Mouse (Mus musculus) MEL (cell line): ENCODE measurements around the gene Tbcd. TPM values are rescaled to one million over a fixed set of nuclear protein-coding genes. Genes with fewer than 3 reads are reported as not detected.

Experiments used
- DNase-seq: peaks from one replicate; pipeline ENCODE4 v3.0.0; 2011; ENCODE audit warnings: low read depth, low spot score
- H3K27ac ChIP-seq: 2 replicates; pipeline ENCODE4 v1.5.1; 2012; ENCODE audit warnings: low read depth, mild to moderate bottlenecking, control low read depth, low read length, moderate library complexity; ENCODE audit not compliant: control insufficient read depth
- H3K27me3 ChIP-seq, 2 experiments: fragments of 150-350 bp in 1 of 2; sonication (generic) in 1 of 2; 2 replicates each; pipeline ENCODE4 v1.6.1; 2012; ENCODE audit warnings: low read length in 2 of 2, mild to moderate bottlenecking in 2 of 2, improper control_type of control experiment in 1 of 2, moderate library complexity in 1 of 2; ENCODE audit not compliant: insufficient read depth in 2 of 2, control insufficient read depth in 1 of 2
- H3K36me3 ChIP-seq, 2 experiments: 2 replicates each; pipeline ENCODE4 v1.6.1; 2012 to 2014; ENCODE audit warnings: low read length in 2 of 2, improper control_type of control experiment in 1 of 2, inconsistent platforms in 1 of 2, mild to moderate bottlenecking in 1 of 2; ENCODE audit not compliant: insufficient read depth in 2 of 2, control insufficient read depth in 1 of 2
- H3K4me1 ChIP-seq, 2 experiments: fragments of 150-350 bp in 1 of 2; sonication (generic) in 1 of 2; 2 replicates each; pipeline ENCODE4 v1.6.1; 2012; ENCODE audit warnings: low read length in 2 of 2, improper control_type of control experiment in 1 of 2, mild to moderate bottlenecking in 1 of 2; ENCODE audit not compliant: insufficient read depth in 2 of 2, control insufficient read depth in 1 of 2
- H3K4me3 ChIP-seq, 2 experiments: fragments of 150-350 bp in 1 of 2; sonication (generic) in 1 of 2; 2 replicates each; pipeline ENCODE4 v1.5.1; 2012; ENCODE audit warnings: low read depth in 2 of 2, low read length in 2 of 2, mild to moderate bottlenecking in 2 of 2, moderate library complexity in 2 of 2, control low read depth in 1 of 2, improper control_type of control experiment in 1 of 2; ENCODE audit not compliant: control insufficient read depth in 1 of 2, insufficient read depth in 1 of 2
- H3K79me2 ChIP-seq: 2 replicates; pipeline ENCODE4 v1.6.1; 2012; ENCODE audit warnings: mild to moderate bottlenecking, low read length, moderate library complexity; ENCODE audit not compliant: control insufficient read depth, poor library complexity, insufficient read depth
- H3K9ac ChIP-seq: 2 replicates; pipeline ENCODE4 v1.6.1; 2012; ENCODE audit warnings: low read depth, mild to moderate bottlenecking, control low read depth, low read length, moderate library complexity; ENCODE audit not compliant: control insufficient read depth, poor library complexity, severe bottlenecking
- H3K9me3 ChIP-seq: fragments of 150-350 bp; sonication (generic); replicated peaks from 2 replicates; pipeline ENCODE4 v1.6.1; 2012; ENCODE audit warnings: mild to moderate bottlenecking, low read length, improper control_type of control experiment, moderate library complexity; ENCODE audit not compliant: insufficient read depth
- CHD2 ChIP-seq: IDR thresholded peaks from 2 replicates; pipeline ENCODE4 v1.6.1; 2011; ENCODE audit warnings: low read length, improper control_type of control experiment
- CTCF ChIP-seq, 3 experiments: IDR thresholded peaks in 2 of 3; conservative IDR thresholded peaks in 1 of 3; 2 replicates each; pipeline ENCODE4 v1.5.1; 2011 to 2012; ENCODE audit warnings: low read length in 3 of 3, low read depth in 2 of 3, mild to moderate bottlenecking in 2 of 3, improper control_type of control experiment in 1 of 3, inconsistent platforms in 1 of 3, mixed read lengths in 1 of 3, moderate library complexity in 1 of 3; ENCODE audit not compliant: control insufficient read depth in 1 of 3, insufficient read depth in 1 of 3, poor library complexity in 1 of 3, severe bottlenecking in 1 of 3
- E2F4 ChIP-seq: IDR thresholded peaks from 2 replicates; pipeline ENCODE4 v1.6.1; 2011; ENCODE audit warnings: low read depth, low read length, improper control_type of control experiment, borderline replicate concordance
- ETS1 ChIP-seq: IDR thresholded peaks from 2 replicates; pipeline ENCODE4 v1.6.1; 2012; ENCODE audit warnings: low read depth, mild to moderate bottlenecking, inconsistent platforms, low read length, improper control_type of control experiment, moderate library complexity
- GABPA ChIP-seq: IDR thresholded peaks from 2 replicates; pipeline ENCODE4 v1.6.1; 2012; ENCODE audit warnings: low read depth, mild to moderate bottlenecking, inconsistent platforms, low read length, improper control_type of control experiment, moderate library complexity
- GATA1 ChIP-seq: IDR thresholded peaks from 2 replicates; pipeline ENCODE4 v1.6.1; 2011; ENCODE audit warnings: low read depth, low read length, improper control_type of control experiment
- JUND ChIP-seq: IDR thresholded peaks from 2 replicates; pipeline ENCODE4 v1.6.1; 2011; ENCODE audit warnings: low read depth, mild to moderate bottlenecking, improper control_type of control experiment, low read length
- MAFK ChIP-seq: IDR thresholded peaks from 2 replicates; pipeline ENCODE4 v1.6.1; 2011; ENCODE audit warnings: low read depth, mild to moderate bottlenecking, low read length, improper control_type of control experiment, borderline replicate concordance
- MAZ ChIP-seq: IDR thresholded peaks from 2 replicates; pipeline ENCODE4 v1.6.1; 2012; ENCODE audit warnings: low read depth, mild to moderate bottlenecking, inconsistent platforms, low read length, improper control_type of control experiment
- MXI1 ChIP-seq: IDR thresholded peaks from 2 replicates; pipeline ENCODE4 v1.6.1; 2011; ENCODE audit warnings: mild to moderate bottlenecking, low read depth, low read length, improper control_type of control experiment
- MYB ChIP-seq: IDR thresholded peaks from 2 replicates; pipeline ENCODE4 v1.6.1; 2011; ENCODE audit warnings: mild to moderate bottlenecking, low read depth, low read length, improper control_type of control experiment
- MYC ChIP-seq: IDR thresholded peaks from 2 replicates; pipeline ENCODE4 v1.6.1; 2011; ENCODE audit warnings: low read depth, mild to moderate bottlenecking, low read length, improper control_type of control experiment, moderate library complexity
- RAD21 ChIP-seq: IDR thresholded peaks from 2 replicates; pipeline ENCODE4 v1.6.1; 2011; ENCODE audit warnings: mild to moderate bottlenecking, low read depth, low read length, improper control_type of control experiment
- SIN3A ChIP-seq: IDR thresholded peaks from 2 replicates; pipeline ENCODE4 v1.6.1; 2012; ENCODE audit warnings: low read length, improper control_type of control experiment, inconsistent platforms
- SMC3 ChIP-seq: IDR thresholded peaks from 2 replicates; pipeline ENCODE4 v1.6.1; 2011; ENCODE audit warnings: low read depth, low read length, improper control_type of control experiment
- TAL1 ChIP-seq: IDR thresholded peaks from 2 replicates; pipeline ENCODE4 v1.6.1; 2012; ENCODE audit warnings: mild to moderate bottlenecking, inconsistent platforms, low read length, moderate library complexity, mixed read lengths
- TCF12 ChIP-seq: IDR thresholded peaks from 2 replicates; pipeline ENCODE4 v1.6.1; 2014; ENCODE audit warnings: low read depth, mild to moderate bottlenecking, inconsistent platforms, low read length, improper control_type of control experiment, moderate library complexity
- UBTF ChIP-seq: IDR thresholded peaks from 2 replicates; pipeline ENCODE4 v1.6.1; 2012; ENCODE audit warnings: low read depth, mild to moderate bottlenecking, inconsistent platforms, low read length, improper control_type of control experiment, moderate library complexity, borderline replicate concordance; ENCODE audit not compliant: insufficient read depth
- USF2 ChIP-seq, 2 experiments: IDR thresholded peaks; 2 replicates each; pipeline ENCODE4 v1.6.1; 2011 to 2012; ENCODE audit warnings: improper control_type of control experiment in 2 of 2, low read length in 2 of 2, borderline replicate concordance in 1 of 2, inconsistent platforms in 1 of 2, low read depth in 1 of 2, mild to moderate bottlenecking in 1 of 2; ENCODE audit not compliant: insufficient read depth in 1 of 2
- ZNF384 ChIP-seq: IDR thresholded peaks from 2 replicates; pipeline ENCODE4 v1.6.1; 2012; ENCODE audit warnings: low read depth, mild to moderate bottlenecking, inconsistent platforms, low read length, improper control_type of control experiment
- polyA plus RNA-seq, 2 experiments: library from polyadenylated mRNA; stranded (reverse) in 1 of 2; unstranded in 1 of 2; fragments of >175 nt in 1 of 2; fragments of >200 nt in 1 of 2; gene quantifications; 2 replicates each; pipeline versions ENCODE4 v1.2.1 to v1.2.4; 2012; ENCODE audit warnings: low replicate concordance in 2 of 2, low read depth in 1 of 2; ENCODE audit not compliant: insufficient read length in 2 of 2, insufficient read depth in 1 of 2, missing spikeins in 1 of 2
- total RNA-seq: library from RNA; depleted of rRNA; stranded (reverse); fragments of 300-350 nt; gene quantifications from 2 replicates; pipeline ENCODE4 v1.2.3, GENCODE M21; 2012

The Tbcd gene
- total and polyA plus RNA-seq, 3 experiments: 50.0 to 65.3 TPM; not detected in 1

DNA sequence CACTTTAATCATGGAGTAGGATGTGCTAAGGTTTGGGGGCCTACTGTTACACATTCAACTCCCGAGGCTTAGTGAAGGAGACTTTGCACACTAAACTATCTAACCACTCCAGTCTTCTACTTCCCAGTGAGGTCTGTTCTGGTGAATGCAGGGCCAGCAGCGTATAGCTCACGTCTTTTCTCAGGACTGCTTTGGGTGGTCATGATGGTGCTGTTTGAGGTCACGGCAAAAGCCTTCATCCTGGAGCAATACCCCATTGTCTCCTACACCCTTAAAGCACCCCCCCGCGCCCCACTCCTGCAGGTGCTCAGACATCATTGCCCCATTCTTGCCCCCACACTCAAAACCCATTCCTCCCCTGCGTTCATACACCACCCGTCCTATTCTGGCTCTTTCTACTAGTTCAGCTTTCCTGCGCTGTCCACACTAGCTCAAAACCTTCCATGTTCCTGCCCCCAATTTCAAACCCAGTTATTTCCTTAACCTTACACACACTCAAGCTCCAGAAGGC lies 478 bp upstream of the Tbcd start:
- no peak for DNase-seq
- H3K27me3 ChIP-seq: peaks cover 0 to 2% of the 10 kb centered on the region in 2 experiments; a peak in 1 of 4 replicates
- H3K27ac ChIP-seq: no peak overlapping the region
- H3K9me3 ChIP-seq: no peaks in the 10 kb centered on the region
- peaks cover 0 to 15% of the 10 kb centered on the region in 2 experiments; a peak in 3 of 4 replicates for H3K36me3 ChIP-seq
- H3K9ac ChIP-seq: peak overlapping the region; percentile 26
- H3K4me3 ChIP-seq: peak overlapping the region; percentile 39 to 89
- TF ChIP-seq GATA1 (no peak), MXI1 (no peak)
- peaks cover 4 to 17% of the 10 kb centered on the region in 2 experiments for H3K4me1 ChIP-seq
- peaks cover 12% of the 10 kb centered on the region for H3K79me2 ChIP-seq

DNA sequence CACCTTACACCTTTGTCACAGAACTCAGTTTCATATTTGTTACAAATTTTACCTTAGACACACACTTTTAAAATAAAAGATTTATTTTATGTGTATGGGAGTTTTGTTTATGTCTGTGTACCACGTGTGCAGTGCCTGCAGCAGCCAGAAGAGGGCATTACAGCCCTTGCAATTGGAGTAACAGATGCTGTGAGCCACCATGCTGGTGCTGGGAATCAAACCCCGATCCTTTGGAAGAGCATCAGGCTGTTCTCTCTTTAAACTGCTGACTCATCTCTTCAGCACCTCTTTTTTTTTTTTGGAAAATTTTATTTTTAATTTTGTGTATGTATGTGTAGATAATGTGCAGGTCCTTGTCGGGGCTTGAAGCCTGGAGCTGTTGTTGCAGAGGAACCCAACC lies 6.1 kb downstream of the Tbcd start:
- Histone ChIP-seq H3K4me1 (peaks cover 2 to 5% of the 10 kb centered on the region in 2 experiments; a peak in 3 of 4 replicates), H3K9ac (no peak overlapping the region), H3K79me2 (peaks cover 5% of the 10 kb centered on the region), H3K9me3 (no peaks in the 10 kb centered on the region), H3K27ac (no peak overlapping the region), H3K36me3 (peaks cover 8 to 19% of the 10 kb centered on the region in 2 experiments), H3K4me3 (no peak overlapping the region), H3K27me3 (no peaks in the 10 kb centered on the region)
- DNase-seq: peak; percentile 50
- TF ChIP-seq SMC3: peak; percentile 19; the same call in 1 of the 2 replicates
- TF ChIP-seq CHD2: no peak
- no peak for TF ChIP-seq MAZ
- TF ChIP-seq GABPA: no peak
- peak; percentile 35; the same call in 1 of the 2 replicates for TF ChIP-seq MAFK
- TF ChIP-seq RAD21: peak; percentile 36
- no peak for TF ChIP-seq TCF12
- TF ChIP-seq SIN3A: no peak
- TF ChIP-seq USF2 (IDR thresholded peaks at IDR 0.05; ENCODE audit: borderline replicate concordance in 1 of 2, insufficient read depth in 1 of 2, low read depth in 1 of 2, low read length in 2 of 2): no peak
- TF ChIP-seq MYC: no peak
- peak; percentile 50 to 63 (median 56) for TF ChIP-seq CTCF (IDR thresholded peaks at IDR 0.05 in 2 of 3, conservative IDR thresholded peaks at IDR 0.05 in 1 of 3; ENCODE audit: control insufficient read depth in 1 of 3, insufficient read depth in 1 of 3, low read depth in 2 of 3, low read length in 3 of 3, poor library complexity in 1 of 3, severe bottlenecking in 1 of 3)

DNA sequence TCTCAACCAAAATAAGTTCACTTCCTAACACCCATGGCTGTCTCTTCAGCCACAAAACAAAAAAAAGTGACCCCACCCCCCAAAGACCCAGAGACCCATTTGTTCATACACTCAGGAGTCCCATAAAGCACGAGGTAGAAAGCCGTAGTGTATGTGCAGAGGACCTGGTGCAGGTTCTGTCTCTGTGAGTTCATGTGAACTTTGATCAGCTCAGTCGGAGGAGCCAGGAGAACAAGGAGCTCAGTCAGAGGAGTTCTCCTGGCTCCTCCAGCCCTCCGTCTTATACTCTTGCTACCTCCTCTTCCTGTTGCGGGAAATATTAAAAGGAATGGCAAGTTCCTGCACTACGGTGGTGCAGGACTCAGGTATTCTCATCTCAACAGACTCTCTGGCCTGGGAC lies 15.7 kb downstream of the Tbcd start:
- Histone ChIP-seq H3K4me3 (no peak overlapping the region), H3K79me2 (no peaks in the 10 kb centered on the region), H3K27me3 (no peaks in the 10 kb centered on the region), H3K9ac (no peak overlapping the region), H3K9me3 (no peaks in the 10 kb centered on the region), H3K27ac (no peak overlapping the region), H3K36me3 (peaks cover 0 to 10% of the 10 kb centered on the region in 2 experiments; a peak in 2 of 4 replicates), H3K4me1 (no peaks in the 10 kb centered on the region)
- no peak for TF ChIP-seq MAFK
- TF ChIP-seq MYB: no peak
- no peak for TF ChIP-seq JUND
- no peak for TF ChIP-seq TCF12
- TF ChIP-seq TAL1: no peak
- TF ChIP-seq E2F4: no peak
- TF ChIP-seq ZNF384: no peak
- TF ChIP-seq CTCF (IDR thresholded peaks at IDR 0.05 in 2 of 3, conservative IDR thresholded peaks at IDR 0.05 in 1 of 3; ENCODE audit: control insufficient read depth in 1 of 3, insufficient read depth in 1 of 3, low read depth in 2 of 3, low read length in 3 of 3, poor library complexity in 1 of 3, severe bottlenecking in 1 of 3): no peak
- TF ChIP-seq ETS1: no peak
- no peak for TF ChIP-seq MYC
- no peak for TF ChIP-seq UBTF
- DNase-seq: no peak
